Mouse (Mus musculus) heart, embryonic 11.5 days (tissue): ENCODE measurements at regions not wholly inside any gene's neighbourhood (a gene's known extent, or its start where the extent isn't known, plus 50 kb on each side); places are given as distances from the start of the nearest gene placed in this dataset.

Source experiments
- ATAC-seq: fragments of 200-750 bp; cut with Nextera tagmentation; replicated peaks from 2 replicates; pipeline ENCODE4 v1.8.0; 2017; ENCODE audit warnings: moderate library complexity; ENCODE audit not compliant: insufficient number of reproducible peaks, low FRiP score, low TSS enrichment
- H3K27ac ChIP-seq: fragments of 300-500 bp; sonication (generic); 2 replicates; pipeline ENCODE4 v1.5.1; 2014; ENCODE audit warnings: mild to moderate bottlenecking, low read depth, low read length
- H3K27me3 ChIP-seq: fragments of 300-500 bp; sonication (generic); 2 replicates; pipeline ENCODE4 v1.6.1; 2014; ENCODE audit warnings: mild to moderate bottlenecking, low read length, mixed read lengths; ENCODE audit not compliant: control insufficient read depth, insufficient read depth
- H3K36me3 ChIP-seq: fragments of 300-500 bp; sonication (generic); 2 replicates; pipeline ENCODE4 v1.6.1; 2014; ENCODE audit warnings: mild to moderate bottlenecking, low read length, moderate library complexity, mixed read lengths; ENCODE audit not compliant: control insufficient read depth, insufficient read depth
- H3K4me1 ChIP-seq: fragments of 300-500 bp; sonication (generic); 2 replicates; pipeline ENCODE4 v1.6.1; 2014; ENCODE audit warnings: low read length; ENCODE audit not compliant: control insufficient read depth, insufficient read depth
- H3K4me2 ChIP-seq: fragments of 300-500 bp; sonication (generic); 2 replicates; pipeline ENCODE4 v1.6.1; 2014; ENCODE audit warnings: mild to moderate bottlenecking, moderate library complexity
- H3K4me3 ChIP-seq: fragments of 300-500 bp; sonication (generic); 2 replicates; pipeline ENCODE4 v1.5.1; 2014; ENCODE audit warnings: low read depth, low read length
- H3K9ac ChIP-seq: fragments of 300-500 bp; sonication (generic); 2 replicates; pipeline ENCODE4 v1.6.1; 2014; ENCODE audit warnings: mild to moderate bottlenecking, low read depth, low read length, moderate library complexity
- H3K9me3 ChIP-seq: fragments of 300-500 bp; sonication (generic); replicated peaks from 2 replicates; pipeline ENCODE4 v1.6.1; 2016; ENCODE audit warnings: low read length; ENCODE audit not compliant: control insufficient read depth
- WGBS: fragments of 180-500 bp; shearing (Covaris S2); extraction: QIAGEN DNeasy Blood & Tissue Kit; methylation state at CpG from one replicate; pipeline ENCODE4 v1.1.7; 2014; ENCODE audit not compliant: insufficient replicate concordance; 5-methylcytosine and 5-hydroxymethylcytosine counted together

DNA sequence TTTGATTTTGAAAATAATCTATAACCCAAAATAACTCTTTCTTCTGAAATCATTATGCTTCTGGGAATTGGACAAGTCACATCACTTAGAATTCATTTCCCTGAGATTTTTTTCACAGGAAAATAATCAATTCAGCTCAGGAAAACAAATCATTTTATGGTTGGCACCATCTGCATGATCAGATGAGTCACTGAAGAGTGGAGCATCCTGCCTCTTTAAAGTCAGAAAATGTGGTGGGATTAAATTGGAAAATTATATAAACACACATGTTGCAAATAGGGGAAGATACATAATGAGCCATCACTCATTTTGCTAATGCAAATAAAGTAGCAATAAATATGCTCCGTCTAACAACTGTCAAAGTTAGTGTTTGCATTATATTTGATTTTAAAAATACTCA, 93.6 kb upstream of the Tmeff2 start:
- Histone ChIP-seq H3K9ac (no peak overlapping the region), H3K9me3 (no peaks in the 10 kb centered on the region), H3K36me3 (no peaks in the 10 kb centered on the region), H3K4me2 (no peak overlapping the region), H3K4me1 (no peaks in the 10 kb centered on the region), H3K27ac (no peak overlapping the region), H3K27me3 (no peaks in the 10 kb centered on the region), H3K4me3 (no peak overlapping the region)
- no peak for ATAC-seq
- WGBS = 65% methylated on average over 1 of the region's 1 CpGs

DNA sequence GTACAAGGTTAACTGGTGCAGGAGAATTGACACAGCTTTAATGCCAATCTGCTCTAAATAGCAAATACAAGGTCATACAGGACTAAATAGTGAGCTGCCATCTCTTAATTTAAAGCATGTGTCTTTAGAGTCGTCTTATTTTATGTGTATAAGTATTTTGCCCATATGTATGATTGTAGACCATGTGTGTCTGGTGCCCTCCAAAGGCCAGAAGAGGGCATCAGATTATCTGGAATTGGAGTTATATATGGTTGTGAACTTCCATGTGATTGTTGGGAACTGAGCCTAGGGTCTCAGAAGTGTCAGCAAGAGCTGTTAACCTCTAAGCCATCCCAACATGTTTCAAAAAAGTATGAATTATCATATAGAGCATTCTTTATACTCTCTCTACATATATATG, 68.8 kb upstream of the Tmeff2 start:
- H3K4me2 ChIP-seq = no peak overlapping the region
- H3K9me3 ChIP-seq = no peaks in the 10 kb centered on the region
- H3K4me1 ChIP-seq = no peaks in the 10 kb centered on the region
- H3K27ac ChIP-seq = no peak overlapping the region
- no peaks in the 10 kb centered on the region for H3K36me3 ChIP-seq
- no peak for ATAC-seq
- WGBS = 56% methylated on average over 1 of the region's 1 CpGs
- no peak overlapping the region for H3K9ac ChIP-seq
- no peak overlapping the region for H3K4me3 ChIP-seq
- H3K27me3 ChIP-seq = no peaks in the 10 kb centered on the region

DNA sequence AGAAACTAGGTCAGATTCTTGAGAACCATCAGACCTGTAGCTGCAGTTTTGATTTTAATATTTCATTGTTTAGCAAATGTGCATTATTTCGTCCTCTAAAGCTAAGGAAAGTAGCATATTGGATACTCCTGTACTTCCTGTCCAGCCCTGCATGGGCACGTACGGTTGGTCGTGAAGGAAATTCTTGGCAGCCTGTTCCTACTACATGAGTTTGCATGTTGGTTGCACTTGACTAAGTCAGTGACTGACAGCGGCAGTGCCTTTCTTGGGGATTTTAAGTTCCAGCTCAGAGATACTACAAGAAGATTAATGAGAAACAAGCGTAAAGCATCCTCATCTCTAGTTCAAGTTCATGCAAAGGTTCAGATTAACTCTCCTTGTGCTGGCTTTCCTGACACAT, 64.3 kb upstream of the Tmeff2 start:
- Histone ChIP-seq H3K9ac (no peak overlapping the region), H3K4me2 (no peak overlapping the region), H3K4me3 (no peak overlapping the region), H3K27ac (no peak overlapping the region), H3K9me3 (no peaks in the 10 kb centered on the region), H3K27me3 (no peaks in the 10 kb centered on the region), H3K4me1 (no peaks in the 10 kb centered on the region), H3K36me3 (no peaks in the 10 kb centered on the region)
- no peak for ATAC-seq
- 77% methylated on average over 6 of the region's 6 CpGs for WGBS

DNA sequence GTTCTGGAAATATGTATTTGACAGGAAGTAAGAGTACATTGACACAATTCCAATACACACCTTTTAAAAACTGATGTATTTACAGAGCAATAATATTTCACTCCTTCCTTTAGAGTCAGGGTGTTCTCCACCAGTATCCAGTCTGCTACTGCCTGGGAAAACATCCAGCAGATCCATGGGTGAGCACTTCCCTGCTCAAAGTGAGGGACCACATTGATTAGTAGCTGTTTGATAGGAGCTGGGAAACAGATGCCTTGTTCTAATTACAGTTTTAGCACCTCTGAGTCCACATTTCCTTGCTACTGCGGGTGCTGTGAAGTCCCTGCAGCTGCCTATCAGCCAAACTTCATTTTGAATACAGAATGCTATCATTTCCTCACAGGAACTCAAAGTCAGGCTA, 53.3 kb upstream of the Tmeff2 start:
- H3K27ac ChIP-seq = no peak overlapping the region
- H3K27me3 ChIP-seq = no peaks in the 10 kb centered on the region
- 44% methylated on average over 1 of the region's 1 CpGs for WGBS
- no peak overlapping the region for H3K4me3 ChIP-seq
- no peaks in the 10 kb centered on the region for H3K4me1 ChIP-seq
- H3K4me2 ChIP-seq = no peak overlapping the region
- no peaks in the 10 kb centered on the region for H3K9me3 ChIP-seq
- ATAC-seq = no peak
- no peaks in the 10 kb centered on the region for H3K36me3 ChIP-seq
- no peak overlapping the region for H3K9ac ChIP-seq
